Comparison of ENCODE assay signal across 10 mouse cellular contexts in genomic region chr4:143248050-143248449, GRCm38 (mm10). TPM values are rescaled to one million over a fixed set of nuclear protein-coding genes. Genes with fewer than 3 reads are reported as not detected.
DNase-seq lines count a peak whose midpoint lies in the region; ATAC-seq and TF ChIP-seq lines count a peak whose summit lies in the region.
"Had no signal": no experiment of that assay in that cellular context is flagged by ENCODE, and none has a peak within 500 bp of the region (broad histone marks: within the 10 kb centered on the region; RNA-seq: fewer than 3 reads in every experiment).

No protein-coding gene starts in this region.

- H3K4me3 ChIP-seq in CH12.LX (replicated peaks in 1 of 3; ENCODE audit: low read depth in 2 of 3, low read length in 2 of 3, poor library complexity in 1 of 3) = no peak overlapping the region
- H3K4me3 ChIP-seq in small intestine, adult 2 months (ENCODE audit: low read depth, low read length) = no peak overlapping the region
- H3K4me3 ChIP-seq: forebrain, embryonic 10.5 days; hindbrain, embryonic 12.5 days had no signal

- DNase-seq in kidney, postnatal 10 days = peak; percentile 21
- DNase-seq in kidney, adult 11 months = no peak
- DNase-seq in CH12.LX (ENCODE audit: extremely low read depth) = peak; percentile 28
- DNase-seq in ZHBTc4 (ENCODE audit: low read depth, low spot score) = peak; percentile 80
- DNase-seq in heart, adult 9 months (ENCODE audit: low spot score in 2 of 2) = no peak
- no peak for DNase-seq in yolk sac, embryonic 10.5 days (ENCODE audit: low spot score)

- no peak for ATAC-seq in megakaryocyte-erythroid progenitor cell, adult 5-6 weeks (replicated peaks; ENCODE audit: low FRiP score, low TSS enrichment, poor library complexity, severe bottlenecking)

- no peak overlapping the region for H3K4me2 ChIP-seq in CH12.LX (ENCODE audit: insufficient read depth, low read depth, poor library complexity, severe bottlenecking)
- H3K4me2 ChIP-seq: hindbrain, embryonic 12.5 days had no signal

- no peaks in the 10 kb centered on the region for H3K79me2 ChIP-seq in CH12.LX (replicated peaks; ENCODE audit: control insufficient read depth, extremely low read depth, insufficient read depth, poor library complexity, severe bottlenecking)

- no peak; the same call in none of the 2 replicates for TF ChIP-seq RAD21 in CH12.LX (IDR thresholded peaks at IDR 0.05; ENCODE audit: low read depth, low read length)

- dilution Hi-C loops in CH12.LX (cut with MboI; ENCODE audit: extremely low pct_ligation_motif_present, extremely low pct_unique_long_range_greater_than_20kb, low sequenced_read_pairs) = no loop called here

- TF ChIP-seq CTCF in CH12.LX (conservative IDR thresholded peaks at IDR 0.05 in 1 of 2, IDR thresholded peaks at IDR 0.05 in 1 of 2; ENCODE audit: low read depth in 2 of 2, low read length in 2 of 2) = peak; percentile 52 to 68
- peak; percentile 54; the same call in 1 of the 2 replicates for TF ChIP-seq CTCF in small intestine, adult 2 months (IDR thresholded peaks at IDR 0.05; ENCODE audit: extremely low read depth, insufficient read length, insufficient replicate concordance, low read depth, low read length)

- 75% methylated on average over 5 of the region's 5 CpGs for WGBS in small intestine, adult 2 months

- TF ChIP-seq EP300 in CH12.LX (IDR thresholded peaks at IDR 0.05; ENCODE audit: low read length) = no peak

- no peak overlapping the region for H3K27ac ChIP-seq in CH12.LX (ENCODE audit: insufficient read depth, low read depth)
- no peak overlapping the region for H3K27ac ChIP-seq in small intestine, adult 2 months (ENCODE audit: insufficient read depth, low read depth, low read length)
- H3K27ac ChIP-seq: forebrain, embryonic 10.5 days; hindbrain, embryonic 12.5 days had no signal

- H3K36me3 ChIP-seq in CH12.LX (replicated peaks in 1 of 2; ENCODE audit: control insufficient read depth in 1 of 2, insufficient read depth in 1 of 2, low read length in 1 of 2) = no peaks in the 10 kb centered on the region
- no peaks in the 10 kb centered on the region for H3K36me3 ChIP-seq in small intestine, adult 2 months (ENCODE audit: control insufficient read depth, insufficient read depth, low read length)
- H3K36me3 ChIP-seq: forebrain, embryonic 10.5 days; hindbrain, embryonic 12.5 days had no signal

- H3K9me3 ChIP-seq in CH12.LX (replicated peaks; ENCODE audit: low read length) = peaks cover 8% of the 10 kb centered on the region
- H3K9me3 ChIP-seq: hindbrain, embryonic 12.5 days had no signal

- H3K4me1 ChIP-seq in CH12.LX (ENCODE audit: control insufficient read depth in 1 of 2, insufficient read depth in 2 of 2) = no peaks in the 10 kb centered on the region
- H3K4me1 ChIP-seq in small intestine, adult 2 months (ENCODE audit: control insufficient read depth, insufficient read depth, insufficient read length, low read length) = no peaks in the 10 kb centered on the region
- H3K4me1 ChIP-seq: forebrain, embryonic 10.5 days; hindbrain, embryonic 12.5 days had no signal

- no peak for TF ChIP-seq POLR2A in CH12.LX (IDR thresholded peaks at IDR 0.05; ENCODE audit: low read depth, low read length)
- TF ChIP-seq POLR2A in small intestine, adult 2 months (IDR thresholded peaks at IDR 0.05; ENCODE audit: low read depth, low read length) = no peak

- peaks cover 9% of the 10 kb centered on the region for H3K27me3 ChIP-seq in CH12.LX (replicated peaks)
- H3K27me3 ChIP-seq in small intestine, adult 2 months (ENCODE audit: control insufficient read depth, insufficient read depth, low read length) = no peaks in the 10 kb centered on the region
- H3K27me3 ChIP-seq: hindbrain, embryonic 12.5 days had no signal

- in situ Hi-C loops in CH12.LX (cut with MboI; ENCODE audit: low pct_ligation_motif_present, low pct_unique_long_range_greater_than_20kb, low sequenced_read_pairs) = loop anchor here (10.0 to 25.0 kb wide), 2 partner anchors 213 to 1086 kb away; no protein-coding TSS in a partner anchor

- H3K9ac ChIP-seq in CH12.LX (ENCODE audit: insufficient read depth, low read depth) = no peak overlapping the region
- H3K9ac ChIP-seq: hindbrain, embryonic 12.5 days had no signal

TF ChIP-seq in CH12.LX, 34 proteins besides CTCF, POLR2A, EP300 and RAD21:
- TF ChIP-seq E2F4 (IDR thresholded peaks at IDR 0.05; ENCODE audit: insufficient replicate concordance, low read depth, low read length) = no peak
- TF ChIP-seq ETS1 (conservative IDR thresholded peaks at IDR 0.05; ENCODE audit: low read depth, low read length) = no peak
- TF ChIP-seq CHD1 (IDR thresholded peaks at IDR 0.05; ENCODE audit: low read depth, low read length) = no peak
- TF ChIP-seq ZMIZ1 (IDR thresholded peaks at IDR 0.05; ENCODE audit: low read depth, low read length) = no peak
- TF ChIP-seq ZKSCAN1 (IDR thresholded peaks at IDR 0.05; ENCODE audit: borderline replicate concordance, low read depth, low read length) = no peak
- TF ChIP-seq TCF12 (IDR thresholded peaks at IDR 0.05; ENCODE audit: low read depth, low read length) = no peak
- no peak for TF ChIP-seq GABPA (IDR thresholded peaks at IDR 0.05; ENCODE audit: insufficient replicate concordance, low read depth, low read length)
- TF ChIP-seq MAX (IDR thresholded peaks at IDR 0.05; ENCODE audit: low read length) = no peak
- no peak for TF ChIP-seq SIN3A (IDR thresholded peaks at IDR 0.05; ENCODE audit: low read length)
- no peak for TF ChIP-seq ELF1 (IDR thresholded peaks at IDR 0.05; ENCODE audit: low read depth, low read length)
- TF ChIP-seq USF1 (IDR thresholded peaks at IDR 0.05; ENCODE audit: low read depth, low read length) = no peak
- TF ChIP-seq PAX5 (IDR thresholded peaks at IDR 0.05; ENCODE audit: low read length) = no peak
- TF ChIP-seq NELFE (IDR thresholded peaks at IDR 0.05; ENCODE audit: low read depth, low read length) = no peak
- TF ChIP-seq HCFC1 (IDR thresholded peaks at IDR 0.05; ENCODE audit: low read depth, low read length) = no peak
- no peak for TF ChIP-seq MAFK (IDR thresholded peaks at IDR 0.05; ENCODE audit: insufficient replicate concordance, low read length)
- no peak for TF ChIP-seq RCOR1 (conservative IDR thresholded peaks at IDR 0.05; ENCODE audit: low read depth, low read length)
- no peak for TF ChIP-seq NRF1 (IDR thresholded peaks at IDR 0.05; ENCODE audit: low read depth, low read length)
- TF ChIP-seq POLR2AphosphoS2 (IDR thresholded peaks at IDR 0.05; ENCODE audit: low read depth, low read length) = no peak
- no peak for TF ChIP-seq ZC3H11A (IDR thresholded peaks at IDR 0.05; ENCODE audit: low read depth, low read length)

RNA-seq across cellular contexts. Expression of gene Prdm2, which starts 35.3 kb away (rescaled TPM):
- total RNA-seq in CH12.LX (2012; rRNA removed) (7.1 and 7.2 TPM in 2 replicates), CH12.LX (2014; rRNA removed) (2.9 and 3.8 TPM in 2 replicates)
- polyA plus RNA-seq in CH12.LX (2012; ENCODE audit: insufficient read length, low read depth) = 13.4 and 16.1 TPM in 2 replicates
- polyA plus RNA-seq in small intestine, adult 2 months (2012; rRNA removed) = 5.3 and 12.3 TPM in 2 replicates
- 17.0 and 22.9 TPM in 2 replicates for total RNA-seq in megakaryocyte-erythroid progenitor cell, adult 5-6 weeks (2014; fragmentation: Nextera tagmentation)
- 7.8 and 9.0 TPM in 2 replicates for total RNA-seq in megakaryocyte-erythroid progenitor cell, adult 5-6 weeks (2017)

RNA-seq across cellular contexts. Expression of gene Pdpn, which starts 51.3 kb away (rescaled TPM):
- total RNA-seq in CH12.LX (2012; rRNA removed) = not detected in 2 replicates
- not detected in 2 replicates for total RNA-seq in CH12.LX (2014; rRNA removed)
- polyA plus RNA-seq in CH12.LX (2012; ENCODE audit: insufficient read length, low read depth) = not detected in 2 replicates
- 0.80 and 1.2 TPM in 2 replicates for polyA plus RNA-seq in small intestine, adult 2 months (2012; rRNA removed)
- total RNA-seq in megakaryocyte-erythroid progenitor cell, adult 5-6 weeks (2014; fragmentation: Nextera tagmentation) = not detected in 2 replicates
- total RNA-seq in megakaryocyte-erythroid progenitor cell, adult 5-6 weeks (2017) = not detected in 2 replicates

Comparison
In these comparisons a context has a peak if more than half of its experiments do, and no peak if none do; other contexts are left out.
1. DNase-seq: peak in kidney, postnatal 10 days (single experiment), CH12.LX (single experiment) and ZHBTc4 (single experiment); none in kidney, adult 11 months (single experiment), heart, adult 9 months (0 of 2) and yolk sac, embryonic 10.5 days (single experiment).